Mouse (Mus musculus) myocyte (in vitro differentiated cells): ENCODE measurements around the gene Pitpnm3. TPM values are rescaled to one million over a fixed set of nuclear protein-coding genes. Genes with fewer than 3 reads are reported as not detected.

Source experiments
- H3K27me3 ChIP-seq: one replicate; pipeline ENCODE4 v1.6.1; 2011; ENCODE audit not compliant: control insufficient read depth, insufficient read depth, insufficient read length
- H3K36me3 ChIP-seq: one replicate; pipeline ENCODE4 v1.6.1; 2011; ENCODE audit not compliant: control insufficient read depth, insufficient read depth
- H3K4me2 ChIP-seq: one replicate; pipeline ENCODE4 v1.6.1; 2011; ENCODE audit warnings: low read depth, control low read depth
- H3K4me3 ChIP-seq: one replicate; pipeline ENCODE4 v1.5.1; 2011; ENCODE audit warnings: mild to moderate bottlenecking, control low read depth, moderate library complexity
- H3K79me2 ChIP-seq: one replicate; pipeline ENCODE4 v1.6.1; 2011; ENCODE audit not compliant: control insufficient read depth, insufficient read depth
- H3ac ChIP-seq: one replicate; pipeline ENCODE4 v1.6.1; 2011; ENCODE audit not compliant: control insufficient read depth, insufficient read length
- CEBPB ChIP-seq: IDR thresholded peaks from 2 replicates; pipeline ENCODE4 v1.6.1; 2011; ENCODE audit warnings: mild to moderate bottlenecking, moderate library complexity; ENCODE audit not compliant: poor library complexity, insufficient read depth, severe bottlenecking
- E2F4 ChIP-seq: IDR thresholded peaks from one replicate; pipeline ENCODE4 v1.6.1; 2011; ENCODE audit warnings: mild to moderate bottlenecking, control low read depth, moderate library complexity; ENCODE audit not compliant: insufficient read depth
- MAX ChIP-seq: IDR thresholded peaks from one replicate; pipeline ENCODE4 v1.6.1; 2011; ENCODE audit warnings: low read depth, mild to moderate bottlenecking, control low read depth
- MYOD1 ChIP-seq, 3 experiments: IDR thresholded peaks; one replicate each; pipeline ENCODE4 v1.6.1; 2011; ENCODE audit warnings: control low read depth in 2 of 3, low read depth in 2 of 3, mild to moderate bottlenecking in 2 of 3, moderate library complexity in 1 of 3; ENCODE audit not compliant: insufficient read length in 2 of 3, control insufficient read depth in 1 of 3
- MYOG ChIP-seq, 3 experiments: IDR thresholded peaks; one replicate each; pipeline ENCODE4 v1.6.1; 2011; ENCODE audit warnings: control low read depth in 2 of 3, low read depth in 2 of 3, mild to moderate bottlenecking in 2 of 3; ENCODE audit not compliant: insufficient read length in 2 of 3, control insufficient read depth in 1 of 3, insufficient read depth in 1 of 3
- POLR2A ChIP-seq: IDR thresholded peaks from one replicate; pipeline ENCODE4 v1.6.1; 2011; ENCODE audit warnings: low read depth, mild to moderate bottlenecking, control low read depth, moderate library complexity; ENCODE audit not compliant: insufficient read length
- POLR2AphosphoS2 ChIP-seq: IDR thresholded peaks from one replicate; pipeline ENCODE4 v1.6.1; 2011; ENCODE audit warnings: low read depth, control low read depth; ENCODE audit not compliant: insufficient read length
- REST ChIP-seq: IDR thresholded peaks from one replicate; pipeline ENCODE4 v1.6.1; 2011; ENCODE audit warnings: mild to moderate bottlenecking, control low read depth, moderate library complexity; ENCODE audit not compliant: insufficient read depth, insufficient read length
- SRF ChIP-seq: IDR thresholded peaks from one replicate; pipeline ENCODE4 v1.6.1; 2011; ENCODE audit warnings: low read depth; ENCODE audit not compliant: control insufficient read depth, insufficient read length
- TCF12 ChIP-seq: IDR thresholded peaks from one replicate; pipeline ENCODE4 v1.6.1; 2011; ENCODE audit warnings: mild to moderate bottlenecking, control low read depth; ENCODE audit not compliant: poor library complexity, insufficient read depth, severe bottlenecking
- TCF3 ChIP-seq: IDR thresholded peaks from one replicate; pipeline ENCODE4 v1.6.1; 2011; ENCODE audit warnings: low read depth, control low read depth; ENCODE audit not compliant: insufficient read length
- USF1 ChIP-seq: IDR thresholded peaks from one replicate; pipeline ENCODE4 v1.6.1; 2011; ENCODE audit warnings: low read depth, mild to moderate bottlenecking, control low read depth, moderate library complexity
- polyA plus RNA-seq: library from polyadenylated mRNA; unstranded; fragments of >200 nt; fragmentation: generic; extraction: Trizol; gene quantifications from one replicate; pipeline ENCODE4 v1.2.1, GENCODE M21; 2012; ENCODE audit warnings: missing spikeins

Gene Pitpnm3
- polyA plus RNA-seq, 1 experiment: 0.04 TPM

GRCm38 (mm10) chr11:72021015-72021414 is 114.6 kb downstream of the Pitpnm3 start:
- H3K4me2 ChIP-seq: no peak overlapping the region
- no peak overlapping the region for H3K4me3 ChIP-seq
- no peaks in the 10 kb centered on the region for H3K36me3 ChIP-seq
- H3K27me3 ChIP-seq: peaks cover 23% of the 10 kb centered on the region
- H3ac ChIP-seq: no peak overlapping the region
- no peaks in the 10 kb centered on the region for H3K79me2 ChIP-seq
- TF ChIP-seq MYOG (IDR thresholded peaks at IDR 0.05; ENCODE audit: control insufficient read depth in 1 of 3, insufficient read depth in 1 of 3, insufficient read length in 2 of 3, low read depth in 2 of 3) (no peak), POLR2AphosphoS2 (no peak), REST (no peak)

DNA sequence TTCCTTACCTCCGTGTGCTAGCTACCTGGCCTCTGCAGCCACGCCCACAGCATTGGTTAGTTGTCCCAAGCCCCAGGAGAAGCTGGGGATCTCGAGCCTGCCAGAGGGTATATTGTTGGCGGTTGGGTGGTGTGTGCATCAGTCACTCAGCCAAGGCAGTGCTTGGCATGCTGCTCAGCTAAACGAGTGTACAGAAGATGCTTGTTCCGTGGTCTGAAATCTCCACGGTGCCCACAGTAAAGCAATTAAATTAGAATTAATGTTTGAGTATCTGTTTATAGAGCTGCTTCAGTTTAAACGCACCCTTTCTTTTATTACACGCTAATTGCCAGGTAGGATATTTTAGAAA is 118.4 kb downstream of the Pitpnm3 start:
- Histone ChIP-seq H3K4me3 (no peak overlapping the region), H3K27me3 (peaks cover 27% of the 10 kb centered on the region), H3K4me2 (no peak overlapping the region), H3ac (no peak overlapping the region), H3K79me2 (no peaks in the 10 kb centered on the region), H3K36me3 (no peaks in the 10 kb centered on the region)
- TF ChIP-seq POLR2AphosphoS2 (no peak), MYOD1 (IDR thresholded peaks at IDR 0.05; ENCODE audit: control insufficient read depth in 1 of 3, insufficient read length in 2 of 3, low read depth in 2 of 3) (no peak), TCF12 (no peak), E2F4 (no peak), TCF3 (no peak), USF1 (no peak), SRF (no peak)

GRCm38 (mm10) chr11:72016518-72017252 is 118.9 kb downstream of the Pitpnm3 start:
- Histone ChIP-seq H3K4me2 (no peak overlapping the region), H3ac (no peak overlapping the region), H3K79me2 (no peaks in the 10 kb centered on the region), H3K36me3 (no peaks in the 10 kb centered on the region), H3K4me3 (no peak overlapping the region), H3K27me3 (peaks cover 30% of the 10 kb centered on the region)
- TF ChIP-seq CEBPB (no peak), TCF3 (no peak), REST (no peak), SRF (no peak), MYOD1 (IDR thresholded peaks at IDR 0.05; ENCODE audit: control insufficient read depth in 1 of 3, insufficient read length in 2 of 3, low read depth in 2 of 3) (no peak), USF1 (no peak), MYOG (IDR thresholded peaks at IDR 0.05; ENCODE audit: control insufficient read depth in 1 of 3, insufficient read depth in 1 of 3, insufficient read length in 2 of 3, low read depth in 2 of 3) (no peak), TCF12 (no peak), E2F4 (no peak), MAX (no peak), POLR2A (no peak), POLR2AphosphoS2 (no peak)

- Histone ChIP-seq H3ac (no peak overlapping the region), H3K4me3 (no peak overlapping the region), H3K79me2 (no peaks in the 10 kb centered on the region), H3K27me3 (peaks cover 38% of the 10 kb centered on the region), H3K36me3 (no peaks in the 10 kb centered on the region), H3K4me2 (no peak overlapping the region)
- TF ChIP-seq TCF3 (no peak), POLR2A (no peak), POLR2AphosphoS2 (no peak), CEBPB (no peak), E2F4 (no peak), SRF (no peak), TCF12 (no peak), MYOD1 (IDR thresholded peaks at IDR 0.05; ENCODE audit: control insufficient read depth in 1 of 3, insufficient read length in 2 of 3, low read depth in 2 of 3) (no peak), MAX (no peak)
These were observed 120.9 kb downstream of the Pitpnm3 start for GRCm38 (mm10) chr11:72014674-72015073.

DNA sequence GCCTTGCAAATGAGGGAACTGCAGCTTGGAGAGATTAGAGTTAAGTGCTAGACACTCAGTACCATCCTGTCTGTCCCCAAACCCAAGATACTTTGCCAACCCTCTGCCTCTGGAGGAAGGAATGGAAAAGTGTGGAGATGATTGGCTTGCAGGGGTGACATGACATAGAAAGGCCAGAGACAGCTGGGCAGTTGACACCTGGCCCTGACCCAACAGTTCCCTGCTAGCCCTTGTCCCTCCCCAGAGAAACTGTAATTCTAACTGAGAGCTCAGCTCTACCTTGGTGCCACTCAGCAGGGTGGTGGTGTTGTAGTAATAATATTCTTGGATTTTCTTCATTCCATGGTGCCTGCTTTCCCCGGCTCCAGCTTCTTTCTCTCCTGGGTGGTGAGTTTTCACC is 123.6 kb downstream of the Pitpnm3 start:
- TF ChIP-seq MYOD1 (IDR thresholded peaks at IDR 0.05; ENCODE audit: control insufficient read depth in 1 of 3, insufficient read length in 2 of 3, low read depth in 2 of 3): peak; percentile 13 to 73 (median 26)
- TF ChIP-seq TCF3: no peak

More for the DNA sequence above, 123.6 kb downstream of the Pitpnm3 start:
- no peak overlapping the region for H3ac ChIP-seq
- no peak overlapping the region for H3K4me3 ChIP-seq
- H3K27me3 ChIP-seq: peaks cover 37% of the 10 kb centered on the region
- no peaks in the 10 kb centered on the region for H3K79me2 ChIP-seq
- H3K36me3 ChIP-seq: no peaks in the 10 kb centered on the region
- H3K4me2 ChIP-seq: no peak overlapping the region
